Mouse (Mus musculus) liver, embryonic 12.5 days (tissue): ENCODE results near the gene Wdr4. TPM values are rescaled to one million over a fixed set of nuclear protein-coding genes. Genes with fewer than 3 reads are reported as not detected.
"Not testable (repeated sequence)": the region's sequence is repeated elsewhere in the genome, so short reads cannot be mapped to it uniquely, and the experiment has no call there.

Experiments used
- ATAC-seq: fragments of 200-750 bp; cut with Nextera tagmentation; 2 replicates; pipeline ENCODE4 v1.8.0; 2017; ENCODE audit warnings: moderate number of reproducible peaks, mild to moderate bottlenecking, moderate library complexity
- H3K27ac ChIP-seq: fragments of 300-500 bp; sonication (generic); 2 replicates; pipeline ENCODE4 v1.5.1; 2016; ENCODE audit warnings: mild to moderate bottlenecking
- H3K27me3 ChIP-seq: fragments of 300-500 bp; sonication (generic); replicated peaks from 2 replicates; pipeline ENCODE4 v1.6.1; 2016; ENCODE audit warnings: mild to moderate bottlenecking, moderate library complexity
- H3K36me3 ChIP-seq: fragments of 300-500 bp; sonication (generic); 2 replicates; pipeline ENCODE4 v1.6.1; 2016; ENCODE audit warnings: mild to moderate bottlenecking, moderate library complexity
- H3K4me1 ChIP-seq: fragments of 300-500 bp; sonication (generic); 2 replicates; pipeline ENCODE4 v1.6.1; 2016
- H3K4me2 ChIP-seq: fragments of 300-500 bp; sonication (generic); 2 replicates; pipeline ENCODE4 v1.6.1; 2016; ENCODE audit warnings: mild to moderate bottlenecking, moderate library complexity
- H3K4me3 ChIP-seq: fragments of 300-500 bp; sonication (generic); 2 replicates; pipeline ENCODE4 v1.5.1; 2016; ENCODE audit warnings: mild to moderate bottlenecking, moderate library complexity
- H3K9ac ChIP-seq: fragments of 300-500 bp; sonication (generic); 2 replicates; pipeline ENCODE4 v1.6.1; 2016; ENCODE audit warnings: mild to moderate bottlenecking, moderate library complexity
- H3K9me3 ChIP-seq: fragments of 300-500 bp; sonication (generic); replicated peaks from 2 replicates; pipeline ENCODE4 v1.6.1; 2016; ENCODE audit warnings: mild to moderate bottlenecking, moderate library complexity
- WGBS: fragments of 180-500 bp; shearing (Covaris S2); methylation state at CpG from one replicate; pipeline ENCODE4 v1.1.7; 2016; ENCODE audit not compliant: insufficient replicate concordance; 5-methylcytosine and 5-hydroxymethylcytosine counted together
- polyA plus RNA-seq: library from polyadenylated mRNA; unstranded; fragments of >200 nt; fragmentation: Nextera tagmentation; extraction: Ambion mirVana; gene quantifications from 2 replicates; pipeline ENCODE4 v1.2.1, GENCODE M21; 2016

Wdr4 gene
- polyA plus RNA-seq, 1 experiment from 2014 or later: 46.1 TPM

- not testable (repeated sequence) for H3K4me1 ChIP-seq, H3K9ac ChIP-seq, ATAC-seq, H3K27ac ChIP-seq, H3K27me3 ChIP-seq, H3K4me2 ChIP-seq, H3K9me3 ChIP-seq, H3K4me3 ChIP-seq, H3K36me3 ChIP-seq
- WGBS: 89% methylated on average over 23 of the region's 23 CpGs
Measured at GRCm38 (mm10) chr17:31552601-31553000, 32.8 kb upstream of the Wdr4 start.

GRCm38 (mm10) chr17:31549389-31549788, 29.6 kb upstream of the Wdr4 start:
- Histone ChIP-seq H3K36me3 (no peaks in the 10 kb centered on the region), H3K27ac (no peak overlapping the region), H3K9ac (no peak overlapping the region), H3K4me1 (no peaks in the 10 kb centered on the region), H3K9me3 (no peaks in the 10 kb centered on the region), H3K4me3 (no peak overlapping the region), H3K4me2 (no peak overlapping the region), H3K27me3 (no peaks in the 10 kb centered on the region)
- 60% methylated on average over 8 of the region's 8 CpGs for WGBS
- ATAC-seq: no peak

GRCm38 (mm10) chr17:31547974-31548373, 28.2 kb upstream of the Wdr4 start:
- no peak overlapping the region for H3K9ac ChIP-seq
- no peak for ATAC-seq
- no peaks in the 10 kb centered on the region for H3K9me3 ChIP-seq
- H3K4me3 ChIP-seq: no peak overlapping the region
- no peaks in the 10 kb centered on the region for H3K4me1 ChIP-seq
- WGBS: 69% methylated on average over 3 of the region's 3 CpGs
- H3K36me3 ChIP-seq: no peaks in the 10 kb centered on the region
- no peak overlapping the region for H3K4me2 ChIP-seq
- H3K27me3 ChIP-seq: no peaks in the 10 kb centered on the region
- H3K27ac ChIP-seq: no peak overlapping the region

- H3K9ac ChIP-seq: no peak overlapping the region
- no peaks in the 10 kb centered on the region for H3K36me3 ChIP-seq
- H3K27ac ChIP-seq: no peak overlapping the region
- no peak for ATAC-seq
- no peaks in the 10 kb centered on the region for H3K4me1 ChIP-seq
- WGBS: 75% methylated on average over 9 of the region's 9 CpGs
- no peaks in the 10 kb centered on the region for H3K9me3 ChIP-seq
- no peak overlapping the region for H3K4me3 ChIP-seq
- H3K27me3 ChIP-seq: no peaks in the 10 kb centered on the region
- no peak overlapping the region for H3K4me2 ChIP-seq
Measured at GRCm38 (mm10) chr17:31546444-31547196, 26.8 kb upstream of the Wdr4 start.

- WGBS: 41% methylated on average over 6 of the region's 6 CpGs
- H3K4me1 ChIP-seq: no peaks in the 10 kb centered on the region
- no peak overlapping the region for H3K4me3 ChIP-seq
- ATAC-seq: no peak
- H3K9me3 ChIP-seq: no peaks in the 10 kb centered on the region
- no peaks in the 10 kb centered on the region for H3K27me3 ChIP-seq
- no peak overlapping the region for H3K27ac ChIP-seq
- H3K9ac ChIP-seq: no peak overlapping the region
- H3K4me2 ChIP-seq: no peak overlapping the region
- H3K36me3 ChIP-seq: no peaks in the 10 kb centered on the region
Measured at GRCm38 (mm10) chr17:31543574-31543973, 23.8 kb upstream of the Wdr4 start.

GRCm38 (mm10) chr17:31541460-31541831, 21.7 kb upstream of the Wdr4 start:
- Histone ChIP-seq H3K27ac (no peak overlapping the region), H3K4me1 (no peaks in the 10 kb centered on the region), H3K9me3 (no peaks in the 10 kb centered on the region), H3K4me3 (no peak overlapping the region), H3K36me3 (no peaks in the 10 kb centered on the region), H3K9ac (no peak overlapping the region), H3K27me3 (no peaks in the 10 kb centered on the region), H3K4me2 (no peak overlapping the region)
- ATAC-seq: no peak
- 54% methylated on average over 6 of the region's 6 CpGs for WGBS

- Histone ChIP-seq H3K4me1 (no peaks in the 10 kb centered on the region), H3K27me3 (no peaks in the 10 kb centered on the region), H3K36me3 (no peaks in the 10 kb centered on the region), H3K27ac (no peak overlapping the region), H3K9ac (no peak overlapping the region), H3K4me2 (no peak overlapping the region), H3K4me3 (no peak overlapping the region), H3K9me3 (no peaks in the 10 kb centered on the region)
- WGBS: 64% methylated on average over 4 of the region's 4 CpGs
- ATAC-seq: no peak
Measured at GRCm38 (mm10) chr17:31540809-31541459, 21.2 kb upstream of the Wdr4 start.

- no peak overlapping the region for H3K27ac ChIP-seq
- no peaks in the 10 kb centered on the region for H3K9me3 ChIP-seq
- H3K4me1 ChIP-seq: no peaks in the 10 kb centered on the region
- 40% methylated on average over 3 of the region's 3 CpGs for WGBS
- H3K9ac ChIP-seq: no peak overlapping the region
- ATAC-seq: no peak
- no peaks in the 10 kb centered on the region for H3K36me3 ChIP-seq
- H3K4me3 ChIP-seq: no peak overlapping the region
- no peak overlapping the region for H3K4me2 ChIP-seq
- no peaks in the 10 kb centered on the region for H3K27me3 ChIP-seq
Measured at GRCm38 (mm10) chr17:31540101-31540500, 20.3 kb upstream of the Wdr4 start.

GRCm38 (mm10) chr17:31535871-31536629, 16.3 kb upstream of the Wdr4 start:
- ATAC-seq: no peak

GRCm38 (mm10) chr17:31535358-31535757, 15.6 kb upstream of the Wdr4 start:
- H3K4me2 ChIP-seq: no peak overlapping the region

More at GRCm38 (mm10) chr17:31535871-31536629, 16.3 kb upstream of the Wdr4 start:
- H3K27me3 ChIP-seq: no peaks in the 10 kb centered on the region
- peaks cover 13% of the 10 kb centered on the region for H3K36me3 ChIP-seq
- H3K9ac ChIP-seq: no peak overlapping the region
- no peaks in the 10 kb centered on the region for H3K9me3 ChIP-seq
- H3K4me2 ChIP-seq: no peak overlapping the region
- no peak overlapping the region for H3K27ac ChIP-seq
- H3K4me1 ChIP-seq: no peaks in the 10 kb centered on the region
- H3K4me3 ChIP-seq: no peak overlapping the region
- 28% methylated on average over 8 of the region's 8 CpGs for WGBS

GRCm38 (mm10) chr17:31532331-31532730, 12.6 kb upstream of the Wdr4 start:
- H3K4me3 ChIP-seq, H3K27me3 ChIP-seq, H3K9me3 ChIP-seq, ATAC-seq, H3K9ac ChIP-seq, H3K4me1 ChIP-seq, H3K27ac ChIP-seq, H3K4me2 ChIP-seq: not testable (repeated sequence)
- peaks cover 45% of the 10 kb centered on the region for H3K36me3 ChIP-seq
- 75% methylated on average over 4 of the region's 4 CpGs for WGBS

More at GRCm38 (mm10) chr17:31535358-31535757, 15.6 kb upstream of the Wdr4 start:
- 67% methylated on average over 4 of the region's 4 CpGs for WGBS
- no peak overlapping the region for H3K4me3 ChIP-seq
- H3K9me3 ChIP-seq: no peaks in the 10 kb centered on the region
- no peak overlapping the region for H3K27ac ChIP-seq
- H3K4me1 ChIP-seq: no peaks in the 10 kb centered on the region
- H3K9ac ChIP-seq: no peak overlapping the region
- no peaks in the 10 kb centered on the region for H3K27me3 ChIP-seq
- H3K36me3 ChIP-seq: peaks cover 19% of the 10 kb centered on the region
- ATAC-seq: no peak
